Mouse (Mus musculus) lung, embryonic 16.5 days (tissue): ENCODE measurements at regions not wholly inside any gene's neighbourhood (a gene's known extent, or its start where the extent isn't known, plus 50 kb on each side); places are given as distances from the start of the nearest gene placed in this dataset.
A peak's percentile ranks its signal among the peaks of the same experiment; 100 is the strongest.

Experiments
- ATAC-seq: fragments of 200-750 bp; cut with Nextera tagmentation; 2 replicates; pipeline ENCODE4 v1.8.0; 2017; ENCODE audit warnings: low read depth, mild to moderate bottlenecking, moderate library complexity
- H3K27ac ChIP-seq: fragments of 300-500 bp; sonication (generic); 2 replicates; pipeline ENCODE4 v1.5.1; 2014; ENCODE audit warnings: mild to moderate bottlenecking, control low read depth, low read length
- H3K27me3 ChIP-seq: fragments of 300-500 bp; sonication (generic); 2 replicates; pipeline ENCODE4 v1.6.1; 2014; ENCODE audit warnings: low read depth, low read length, mixed read lengths; ENCODE audit not compliant: control insufficient read depth, insufficient read depth
- H3K36me3 ChIP-seq: fragments of 300-500 bp; sonication (generic); 2 replicates; pipeline ENCODE4 v1.6.1; 2014; ENCODE audit warnings: low read length; ENCODE audit not compliant: control insufficient read depth, insufficient read depth
- H3K4me1 ChIP-seq: fragments of 300-500 bp; sonication (generic); replicated peaks from 2 replicates; pipeline ENCODE4 v1.6.1; 2014; ENCODE audit warnings: low read length, mixed read lengths; ENCODE audit not compliant: control insufficient read depth, insufficient read depth
- H3K4me2 ChIP-seq: fragments of 300-500 bp; sonication (generic); 2 replicates; pipeline ENCODE4 v1.6.1; 2014; ENCODE audit warnings: low read depth, low read length, control low read depth
- H3K4me3 ChIP-seq: fragments of 300-500 bp; sonication (generic); 2 replicates; pipeline ENCODE4 v1.5.1; 2014; ENCODE audit warnings: mild to moderate bottlenecking, low read length, control low read depth
- H3K9ac ChIP-seq: fragments of 300-500 bp; sonication (generic); 2 replicates; pipeline ENCODE4 v1.6.1; 2014; ENCODE audit warnings: low read length, control low read depth
- H3K9me3 ChIP-seq: fragments of 300-500 bp; sonication (generic); 2 replicates; pipeline ENCODE4 v1.6.1; 2016; ENCODE audit warnings: low read length; ENCODE audit not compliant: control insufficient read depth
- WGBS: fragments of 180-500 bp; shearing (Covaris S2); extraction: QIAGEN DNeasy Blood & Tissue Kit; methylation state at CpG from one replicate; pipeline ENCODE4 v1.1.7; 2014; 5-methylcytosine and 5-hydroxymethylcytosine counted together

- H3K27me3 ChIP-seq, result no peaks in the 10 kb centered on the region
- no peak for ATAC-seq
- H3K4me2 ChIP-seq, result no peak overlapping the region
- H3K4me3 ChIP-seq, result no peak overlapping the region
- H3K27ac ChIP-seq, result no peak overlapping the region
- no peaks in the 10 kb centered on the region for H3K9me3 ChIP-seq
- H3K9ac ChIP-seq, result no peak overlapping the region
- no peaks in the 10 kb centered on the region for H3K36me3 ChIP-seq
- 37% methylated on average over 9 of the region's 9 CpGs for WGBS
- H3K4me1 ChIP-seq, result peaks cover 5% of the 10 kb centered on the region; the same call in 1 of the 2 replicates
These were observed 60.5 kb upstream of the Loxl4 start for GRCm38 (mm10) chr19:42673133-42673532.

- no peaks in the 10 kb centered on the region for H3K9me3 ChIP-seq
- H3K4me3 ChIP-seq, result no peak overlapping the region
- peaks cover 5% of the 10 kb centered on the region; the same call in 1 of the 2 replicates for H3K4me1 ChIP-seq
- WGBS, result 71% methylated on average over 6 of the region's 6 CpGs
- no peaks in the 10 kb centered on the region for H3K27me3 ChIP-seq
- H3K36me3 ChIP-seq, result no peaks in the 10 kb centered on the region
- no peak overlapping the region for H3K9ac ChIP-seq
- no peak overlapping the region for H3K4me2 ChIP-seq
- no peak overlapping the region for H3K27ac ChIP-seq
- ATAC-seq, result no peak
These were observed 57.3 kb upstream of the Loxl4 start for GRCm38 (mm10) chr19:42669886-42670285.

- Histone ChIP-seq H3K4me1 (peaks cover 5% of the 10 kb centered on the region; the same call in 1 of the 2 replicates), H3K9me3 (no peaks in the 10 kb centered on the region), H3K36me3 (no peaks in the 10 kb centered on the region), H3K27me3 (no peaks in the 10 kb centered on the region), H3K9ac (no peak overlapping the region), H3K27ac (no peak overlapping the region), H3K4me2 (no peak overlapping the region), H3K4me3 (no peak overlapping the region)
- ATAC-seq, result peak; percentile 23; the same call in 1 of the 2 replicates
- WGBS, result 50% methylated on average over 14 of the region's 14 CpGs
These were observed 55.9 kb upstream of the Loxl4 start for GRCm38 (mm10) chr19:42668385-42669098.

GRCm38 (mm10) chr19:42666906-42667305 lies 54.3 kb upstream of the Loxl4 start:
- Histone ChIP-seq H3K4me2 (no peak overlapping the region), H3K4me3 (no peak overlapping the region), H3K36me3 (no peaks in the 10 kb centered on the region), H3K4me1 (peaks cover 5% of the 10 kb centered on the region; the same call in 1 of the 2 replicates), H3K27me3 (no peaks in the 10 kb centered on the region), H3K9me3 (no peaks in the 10 kb centered on the region), H3K9ac (no peak overlapping the region), H3K27ac (no peak overlapping the region)
- 63% methylated on average over 5 of the region's 5 CpGs for WGBS
- ATAC-seq, result no peak
